Comparison of ENCODE assay signal across 9 mouse cellular contexts in genomic region chr8:127184025-127184424, GRCm38 (mm10).
DNase-seq lines count a peak whose midpoint lies in the region; ATAC-seq lines count a peak whose summit lies in the region.
"Had no signal": no experiment of that assay in that cellular context is flagged by ENCODE, and none has a peak within 500 bp of the region (broad histone marks: within the 10 kb centered on the region; RNA-seq: fewer than 3 reads in every experiment).

No protein-coding gene starts in this region.

- no peak for ATAC-seq in heart, embryonic 14.5 days (ENCODE audit: insufficient number of reproducible peaks, insufficient read depth, low FRiP score, low read depth)
- ATAC-seq in embryonic facial prominence, embryonic 12.5 days (ENCODE audit: insufficient number of reproducible peaks, insufficient read depth, low FRiP score, low TSS enrichment): no peak

- no peaks in the 10 kb centered on the region for H3K9me3 ChIP-seq in heart, embryonic 14.5 days (ENCODE audit: control insufficient read depth, low read length)
- no peaks in the 10 kb centered on the region for H3K9me3 ChIP-seq in embryonic facial prominence, embryonic 12.5 days

- H3K9ac ChIP-seq in heart, embryonic 14.5 days (ENCODE audit: low read length): no peak overlapping the region
- H3K9ac ChIP-seq in embryonic facial prominence, embryonic 12.5 days: peak overlapping the region; percentile 29

- H3K4me1 ChIP-seq in heart, embryonic 14.5 days (ENCODE audit: control insufficient read depth in 2 of 2, insufficient read depth in 2 of 2, low read length in 2 of 2): peaks cover 24 to 46% of the 10 kb centered on the region in 2 experiments
- peaks cover 44% of the 10 kb centered on the region for H3K4me1 ChIP-seq in embryonic facial prominence, embryonic 12.5 days

- H3K36me3 ChIP-seq in heart, embryonic 14.5 days (ENCODE audit: control insufficient read depth, insufficient read depth, low read length): no peaks in the 10 kb centered on the region
- no peaks in the 10 kb centered on the region for H3K36me3 ChIP-seq in embryonic facial prominence, embryonic 12.5 days

- peak overlapping the region; percentile 6 to 55 for H3K27ac ChIP-seq in heart, embryonic 14.5 days (replicated peaks in 1 of 2; ENCODE audit: control insufficient read depth in 1 of 2, insufficient read depth in 1 of 2, low read depth in 2 of 2, low read length in 2 of 2)
- peak overlapping the region; percentile 54 for H3K27ac ChIP-seq in embryonic facial prominence, embryonic 12.5 days

- intact Hi-C loops in heart, postnatal 25 days (cut with DNase I): no loop called here
- intact Hi-C loops in gastrocnemius, postnatal 36 days (cut with DNase I): no loop called here

- no peak for DNase-seq in heart, postnatal 25 days (ENCODE audit: low spot score)
- peak; percentile 46 to 50 for DNase-seq in kidney, postnatal 25 days
- DNase-seq in lung, postnatal 10 days: peak; percentile 52
- DNase-seq in layer of hippocampus, postnatal 10 days (ENCODE audit: low spot score in 2 of 2): no peak
- DNase-seq in gastrocnemius, postnatal 10 days: no peak
- no peak for DNase-seq in gastrocnemius, postnatal 36 days

- H3K27me3 ChIP-seq in heart, embryonic 14.5 days (ENCODE audit: control insufficient read depth, insufficient read depth, low read length): no peaks in the 10 kb centered on the region
- no peaks in the 10 kb centered on the region for H3K27me3 ChIP-seq in embryonic facial prominence, embryonic 12.5 days
- H3K27me3 ChIP-seq: CH12.LX had no signal

- no peak overlapping the region for H3K4me3 ChIP-seq in heart, embryonic 14.5 days (ENCODE audit: control insufficient read depth in 1 of 2, insufficient read depth in 1 of 2, low read depth in 1 of 2, low read length in 2 of 2)
- no peak overlapping the region for H3K4me3 ChIP-seq in embryonic facial prominence, embryonic 12.5 days

- 12% methylated on average over 4 of the region's 4 CpGs for WGBS in heart, embryonic 14.5 days
- 18% methylated on average over 4 of the region's 4 CpGs for WGBS in embryonic facial prominence, embryonic 12.5 days

- no peak overlapping the region for H3K4me2 ChIP-seq in heart, embryonic 14.5 days (ENCODE audit: low read length)
- H3K4me2 ChIP-seq in embryonic facial prominence, embryonic 12.5 days (replicated peaks): no peak overlapping the region

Comparison
In these comparisons a context has a peak if more than half of its experiments do, and no peak if none do; other contexts are left out.
1. DNase-seq: peak in kidney, postnatal 25 days (2 of 2) and lung, postnatal 10 days (single experiment); none in heart, postnatal 25 days (single experiment), layer of hippocampus, postnatal 10 days (0 of 2), gastrocnemius, postnatal 10 days (single experiment) and gastrocnemius, postnatal 36 days (0 of 2).